Mouse (Mus musculus) embryonic facial prominence, embryonic 11.5 days (tissue): Measurements from ENCODE around the gene Smad3. TPM values are rescaled to one million over a fixed set of nuclear protein-coding genes. Genes with fewer than 3 reads are reported as not detected.

Source experiments
- ATAC-seq: fragments of 200-750 bp; cut with Nextera tagmentation; replicated peaks from 2 replicates; pipeline ENCODE4 v1.8.0; 2017; ENCODE audit warnings: low read depth; ENCODE audit not compliant: insufficient number of reproducible peaks, low FRiP score, low TSS enrichment
- DNase-seq: peaks from one replicate; pipeline ENCODE4 v3.0.0-alpha.2; 2015; ENCODE audit warnings: low spot score
- H3K27ac ChIP-seq: fragments of 300-500 bp; sonication (generic); replicated peaks from 2 replicates; pipeline ENCODE4 v1.5.1; 2014; ENCODE audit warnings: mild to moderate bottlenecking, low read depth, low read length, control low read depth
- H3K27me3 ChIP-seq: fragments of 300-500 bp; sonication (generic); 2 replicates; pipeline ENCODE4 v1.6.1; 2014; ENCODE audit warnings: mild to moderate bottlenecking, low read length, moderate library complexity, mixed read lengths; ENCODE audit not compliant: control insufficient read depth, insufficient read depth
- H3K36me3 ChIP-seq: fragments of 300-500 bp; sonication (generic); replicated peaks from 2 replicates; pipeline ENCODE4 v1.6.1; 2014; ENCODE audit warnings: low read depth, mild to moderate bottlenecking, low read length, moderate library complexity, mixed read lengths; ENCODE audit not compliant: control insufficient read depth, insufficient read depth
- H3K4me1 ChIP-seq: fragments of 300-500 bp; sonication (generic); 2 replicates; pipeline ENCODE4 v1.6.1; 2014; ENCODE audit warnings: low read length, mixed read lengths; ENCODE audit not compliant: control insufficient read depth, insufficient read depth
- H3K4me2 ChIP-seq: fragments of 300-500 bp; sonication (generic); 2 replicates; pipeline ENCODE4 v1.6.1; 2014; ENCODE audit warnings: low read depth, mild to moderate bottlenecking, control low read depth, low read length, moderate library complexity
- H3K4me3 ChIP-seq: fragments of 300-500 bp; sonication (generic); 2 replicates; pipeline ENCODE4 v1.5.1; 2014; ENCODE audit warnings: low read depth, low read length, control low read depth
- H3K9ac ChIP-seq: fragments of 300-500 bp; sonication (generic); replicated peaks from 2 replicates; pipeline ENCODE4 v1.6.1; 2014; ENCODE audit warnings: mild to moderate bottlenecking, control low read depth, low read length
- H3K9me3 ChIP-seq: fragments of 300-500 bp; sonication (generic); replicated peaks from 2 replicates; pipeline ENCODE4 v1.6.1; 2016; ENCODE audit warnings: mild to moderate bottlenecking, low read length, inconsistent platforms, mixed read lengths; ENCODE audit not compliant: control insufficient read depth
- WGBS: fragments of 180-500 bp; shearing (Covaris S2); extraction: QIAGEN DNeasy Blood & Tissue Kit; methylation state at CpG from one replicate; pipeline ENCODE4 v1.1.7; 2014; 5-methylcytosine and 5-hydroxymethylcytosine counted together
- polyA plus RNA-seq: library from polyadenylated mRNA; unstranded; fragments of >200 nt; fragmentation: Nextera tagmentation; extraction: Ambion mirVana; gene quantifications from 2 replicates; pipeline ENCODE4 v1.2.1, GENCODE M21; 2014

Gene Smad3
- polyA plus RNA-seq, 1 experiment from 2014 or later, result 19.0 TPM

DNA sequence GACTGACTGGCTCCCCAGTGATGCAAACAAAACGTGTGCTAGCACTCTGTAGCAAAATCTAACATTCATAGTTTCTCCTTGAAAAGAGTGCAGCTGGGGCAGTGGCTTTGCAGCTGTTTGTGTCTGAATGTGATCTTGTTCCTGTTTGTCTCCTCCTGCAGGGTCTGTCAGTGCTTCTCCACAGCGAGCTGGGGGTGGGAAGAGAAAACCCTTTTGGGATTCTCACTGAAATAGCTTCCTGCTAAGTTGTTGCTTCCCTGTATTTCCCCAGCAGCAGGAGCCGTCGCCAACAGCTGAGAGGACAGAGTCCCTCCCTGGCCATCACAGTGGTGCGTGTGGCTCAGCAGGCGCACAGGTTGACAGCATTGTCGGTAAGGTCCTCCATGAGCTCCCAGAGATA lies 121.7 kb downstream of the Smad3 start:
- no peak for DNase-seq
- 70% methylated on average over 7 of the region's 7 CpGs for WGBS
- Histone ChIP-seq H3K9me3 (no peaks in the 10 kb centered on the region), H3K4me1 (no peaks in the 10 kb centered on the region), H3K4me2 (no peak overlapping the region), H3K36me3 (no peaks in the 10 kb centered on the region), H3K27ac (no peak overlapping the region), H3K4me3 (no peak overlapping the region), H3K27me3 (no peaks in the 10 kb centered on the region), H3K9ac (no peak overlapping the region)
- no peak for ATAC-seq

DNA sequence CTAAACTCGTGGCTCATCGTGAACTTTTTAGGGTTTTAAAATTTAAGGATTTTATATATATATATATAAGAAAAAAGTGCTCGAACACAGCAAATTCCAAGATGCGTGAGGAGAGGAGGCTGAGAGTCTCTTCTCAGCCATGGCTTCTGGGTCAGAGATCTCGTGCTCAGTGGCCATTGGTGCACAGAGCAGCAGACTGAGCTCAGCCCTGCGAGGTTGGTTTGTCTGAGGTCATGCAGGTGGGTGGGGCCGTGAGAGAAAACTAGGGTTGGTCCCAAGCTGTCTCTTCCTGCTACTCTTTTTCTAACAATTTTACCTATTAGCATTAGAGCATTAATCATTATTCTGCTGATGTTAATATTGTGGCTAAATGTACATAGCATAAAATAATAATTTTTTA lies 124.5 kb downstream of the Smad3 start:
- no peak overlapping the region for H3K4me2 ChIP-seq
- H3K4me3 ChIP-seq, result no peak overlapping the region
- no peaks in the 10 kb centered on the region for H3K4me1 ChIP-seq
- H3K36me3 ChIP-seq, result no peaks in the 10 kb centered on the region
- H3K27me3 ChIP-seq, result no peaks in the 10 kb centered on the region
- H3K27ac ChIP-seq, result no peak overlapping the region
- ATAC-seq (no peak), DNase-seq (no peak)
- H3K9ac ChIP-seq, result no peak overlapping the region
- WGBS, result 74% methylated on average over 7 of the region's 7 CpGs
- H3K9me3 ChIP-seq, result no peaks in the 10 kb centered on the region

- 67% methylated on average over 11 of the region's 11 CpGs for WGBS
- no peaks in the 10 kb centered on the region for H3K9me3 ChIP-seq
- 0 out of 2 replicates have a peak, but pooled peaks have one; percentile 44 for ATAC-seq
- no peak for DNase-seq
- no peaks in the 10 kb centered on the region for H3K4me1 ChIP-seq
- H3K36me3 ChIP-seq, result no peaks in the 10 kb centered on the region
- H3K4me2 ChIP-seq, result no peak overlapping the region
- no peak overlapping the region for H3K9ac ChIP-seq
- no peaks in the 10 kb centered on the region for H3K27me3 ChIP-seq
- H3K27ac ChIP-seq, result no peak overlapping the region
- no peak overlapping the region for H3K4me3 ChIP-seq
Observed at GRCm38 (mm10) chr9:63632924-63633323, 124.9 kb downstream of the Smad3 start.

DNA sequence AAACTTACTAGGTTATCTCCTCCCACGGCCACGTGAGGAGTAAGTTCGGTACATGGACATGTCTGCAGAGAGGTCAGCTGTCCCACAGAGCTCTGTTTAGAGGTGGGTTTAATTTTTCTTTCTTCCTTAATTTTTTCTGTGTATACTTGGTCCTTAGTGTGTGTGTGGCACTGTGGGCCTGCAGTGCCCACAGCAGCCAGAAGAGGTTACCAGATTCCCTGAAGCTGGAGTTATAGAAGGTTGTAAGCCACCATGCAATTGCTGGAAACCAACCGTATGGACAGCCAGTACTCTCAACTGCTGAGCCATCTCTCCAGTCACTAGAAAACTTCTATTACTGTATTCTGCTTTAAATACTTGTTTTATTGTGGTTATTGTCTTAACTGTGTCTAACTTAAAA lies 125.7 kb downstream of the Smad3 start:
- no peak overlapping the region for H3K9ac ChIP-seq
- no peak overlapping the region for H3K27ac ChIP-seq
- no peaks in the 10 kb centered on the region for H3K4me1 ChIP-seq
- DNase-seq, result no peak
- no peak overlapping the region for H3K4me2 ChIP-seq
- no peaks in the 10 kb centered on the region for H3K27me3 ChIP-seq
- H3K9me3 ChIP-seq, result no peaks in the 10 kb centered on the region
- no peak for ATAC-seq
- no peaks in the 10 kb centered on the region for H3K36me3 ChIP-seq
- H3K4me3 ChIP-seq, result no peak overlapping the region
- 97% methylated on average over 4 of the region's 4 CpGs for WGBS

DNA sequence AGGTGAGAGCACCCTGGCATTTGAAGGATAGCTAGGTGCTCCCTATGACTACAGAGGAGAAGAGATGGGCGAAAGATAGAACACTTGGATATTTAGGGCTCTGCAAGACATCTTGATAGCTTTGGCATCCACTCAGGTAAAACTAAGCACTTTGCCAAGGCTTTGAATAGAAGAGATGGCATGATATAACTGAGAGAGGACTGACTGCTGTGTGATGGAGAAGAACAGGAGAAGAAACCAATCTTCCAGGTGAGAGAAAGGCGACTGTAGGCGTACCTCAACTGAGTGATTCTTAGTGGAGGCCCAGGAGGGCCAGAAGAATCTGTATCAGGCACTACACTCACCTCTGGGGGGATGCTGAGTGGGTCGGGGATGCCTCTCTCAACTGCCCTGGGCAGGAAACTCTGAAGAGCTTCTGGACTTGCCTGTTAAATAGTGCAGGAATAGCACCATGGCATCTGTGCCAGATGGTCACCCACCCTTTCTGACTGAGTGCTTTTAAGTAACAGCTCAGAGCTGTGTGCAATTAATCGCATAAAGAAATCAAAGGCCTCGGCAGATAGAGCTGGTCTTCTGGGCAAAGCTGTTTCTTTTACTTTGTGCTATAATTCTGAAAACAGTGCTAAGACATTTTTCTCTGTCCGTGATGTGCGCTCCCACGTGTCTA lies 132.6 kb downstream of the Smad3 start:
- Histone ChIP-seq H3K27ac (no peak overlapping the region), H3K4me1 (no peaks in the 10 kb centered on the region), H3K36me3 (no peaks in the 10 kb centered on the region), H3K4me2 (no peak overlapping the region), H3K4me3 (no peak overlapping the region), H3K27me3 (no peaks in the 10 kb centered on the region), H3K9me3 (no peaks in the 10 kb centered on the region), H3K9ac (no peak overlapping the region)
- DNase-seq, result no peak
- WGBS, result 91% methylated on average over 9 of the region's 9 CpGs
- no peak for ATAC-seq

GRCm38 (mm10) chr9:63623895-63624569 lies 133.8 kb downstream of the Smad3 start:
- no peak overlapping the region for H3K9ac ChIP-seq
- H3K4me1 ChIP-seq, result no peaks in the 10 kb centered on the region
- H3K27me3 ChIP-seq, result no peaks in the 10 kb centered on the region
- DNase-seq (no peak), ATAC-seq (no peak)
- no peaks in the 10 kb centered on the region for H3K9me3 ChIP-seq
- no peak overlapping the region for H3K4me2 ChIP-seq
- H3K27ac ChIP-seq, result no peak overlapping the region
- H3K36me3 ChIP-seq, result no peaks in the 10 kb centered on the region
- H3K4me3 ChIP-seq, result no peak overlapping the region
- WGBS, result 71% methylated on average over 15 of the region's 15 CpGs

DNA sequence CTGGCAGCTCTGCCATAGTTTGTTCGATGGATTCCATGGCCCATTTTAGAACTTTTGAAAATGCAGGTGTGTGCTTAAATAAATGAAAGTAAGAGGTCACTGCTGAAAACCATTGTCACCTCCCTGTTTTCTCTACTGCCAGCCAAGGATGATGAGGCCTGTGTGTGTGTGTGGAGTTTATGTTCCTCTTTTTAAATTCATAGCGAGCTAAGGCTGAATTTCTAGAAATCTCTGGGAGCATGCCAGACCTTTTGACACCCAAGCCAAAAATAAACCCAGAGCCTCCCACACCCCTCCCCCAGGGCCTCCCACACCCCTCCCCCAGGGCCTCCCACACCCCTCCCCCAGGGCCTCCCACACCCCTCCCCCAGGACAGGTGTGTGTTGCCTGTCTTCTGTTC lies 139.8 kb downstream of the Smad3 start:
- Histone ChIP-seq H3K9ac (no peak overlapping the region), H3K27ac (no peak overlapping the region), H3K4me1 (peaks cover 3% of the 10 kb centered on the region), H3K4me3 (no peak overlapping the region), H3K4me2 (no peak overlapping the region), H3K27me3 (no peaks in the 10 kb centered on the region), H3K36me3 (peaks cover 3% of the 10 kb centered on the region; the same call in 1 of the 2 replicates), H3K9me3 (no peaks in the 10 kb centered on the region)
- no peak for DNase-seq
- WGBS, result 100% methylated on average over 2 of the region's 2 CpGs
- no peak for ATAC-seq
